Mouse (Mus musculus): Measurements from ENCODE around the gene Sh3kbp1.

Sh3kbp1 gene

GRCm38 (mm10) chrX:159678320-159678835, 51.3 kb downstream of the Sh3kbp1 start:
- no peak for DNase-seq (ENCODE audit: extremely low spot score)

- DNase-seq (ENCODE audit: extremely low spot score) = no peak
Observed at GRCm38 (mm10) chrX:159685521-159685920, 58.4 kb downstream of the Sh3kbp1 start.

- DNase-seq (ENCODE audit: extremely low spot score) = no peak
Observed at GRCm38 (mm10) chrX:159686850-159687249, 59.8 kb downstream of the Sh3kbp1 start.

GRCm38 (mm10) chrX:159688698-159689097, 61.6 kb downstream of the Sh3kbp1 start:
- DNase-seq (ENCODE audit: extremely low spot score) = no peak

GRCm38 (mm10) chrX:159689785-159690416, 62.8 kb downstream of the Sh3kbp1 start:
- DNase-seq (ENCODE audit: extremely low spot score) = no peak

GRCm38 (mm10) chrX:159693126-159693525, 66.1 kb downstream of the Sh3kbp1 start:
- no peak for DNase-seq (ENCODE audit: extremely low spot score)

- DNase-seq (ENCODE audit: extremely low spot score) = no peak
Observed at GRCm38 (mm10) chrX:159696545-159696944, 69.5 kb downstream of the Sh3kbp1 start.

GRCm38 (mm10) chrX:159697030-159697454, 70.0 kb downstream of the Sh3kbp1 start:
- no peak for DNase-seq (ENCODE audit: extremely low spot score)

GRCm38 (mm10) chrX:159702850-159703249, 75.8 kb downstream of the Sh3kbp1 start:
- no peak for DNase-seq (ENCODE audit: extremely low spot score)

GRCm38 (mm10) chrX:159704381-159705004, 77.4 kb downstream of the Sh3kbp1 start:
- DNase-seq (ENCODE audit: extremely low spot score) = no peak

- no peak for DNase-seq (ENCODE audit: extremely low spot score)
Observed at GRCm38 (mm10) chrX:159705412-159705811, 78.3 kb downstream of the Sh3kbp1 start.

- no peak for DNase-seq (ENCODE audit: extremely low spot score)
Observed at GRCm38 (mm10) chrX:159708076-159708830, 81.2 kb downstream of the Sh3kbp1 start.

GRCm38 (mm10) chrX:159709296-159709695, 82.2 kb downstream of the Sh3kbp1 start:
- no peak for DNase-seq (ENCODE audit: extremely low spot score)

- DNase-seq (ENCODE audit: extremely low spot score) = no peak
Observed at GRCm38 (mm10) chrX:159711070-159712029, 84.3 kb downstream of the Sh3kbp1 start.

- no peak for DNase-seq (ENCODE audit: extremely low spot score)
Observed at GRCm38 (mm10) chrX:159713191-159713590, 86.1 kb downstream of the Sh3kbp1 start.

- DNase-seq (ENCODE audit: extremely low spot score) = no peak
Observed at GRCm38 (mm10) chrX:159721390-159721789, 94.3 kb downstream of the Sh3kbp1 start.

GRCm38 (mm10) chrX:159731421-159731820, 104.3 kb downstream of the Sh3kbp1 start:
- DNase-seq (ENCODE audit: extremely low spot score) = no peak

- no peak for DNase-seq (ENCODE audit: extremely low spot score)
Observed at GRCm38 (mm10) chrX:159732845-159733244, 105.8 kb downstream of the Sh3kbp1 start.

GRCm38 (mm10) chrX:159733948-159734347, 106.9 kb downstream of the Sh3kbp1 start:
- no peak for DNase-seq (ENCODE audit: extremely low spot score)

GRCm38 (mm10) chrX:159735513-159736099, 108.5 kb downstream of the Sh3kbp1 start:
- no peak for DNase-seq (ENCODE audit: extremely low spot score)

- no peak for DNase-seq (ENCODE audit: extremely low spot score)
Observed at GRCm38 (mm10) chrX:159737344-159737743, 110.3 kb downstream of the Sh3kbp1 start.

All from embryo, embryonic 9.5 days (tissue).